Mouse (Mus musculus) telencephalon, adult 2 months (tissue): Measurements from ENCODE around the gene Rps27a.

ENCODE experiments used
- DNase-seq: peaks from one replicate; pipeline ENCODE4 v3.0.0-alpha.2; 2011; ENCODE audit warnings: low read depth, low spot score

Gene Rps27a

DNA sequence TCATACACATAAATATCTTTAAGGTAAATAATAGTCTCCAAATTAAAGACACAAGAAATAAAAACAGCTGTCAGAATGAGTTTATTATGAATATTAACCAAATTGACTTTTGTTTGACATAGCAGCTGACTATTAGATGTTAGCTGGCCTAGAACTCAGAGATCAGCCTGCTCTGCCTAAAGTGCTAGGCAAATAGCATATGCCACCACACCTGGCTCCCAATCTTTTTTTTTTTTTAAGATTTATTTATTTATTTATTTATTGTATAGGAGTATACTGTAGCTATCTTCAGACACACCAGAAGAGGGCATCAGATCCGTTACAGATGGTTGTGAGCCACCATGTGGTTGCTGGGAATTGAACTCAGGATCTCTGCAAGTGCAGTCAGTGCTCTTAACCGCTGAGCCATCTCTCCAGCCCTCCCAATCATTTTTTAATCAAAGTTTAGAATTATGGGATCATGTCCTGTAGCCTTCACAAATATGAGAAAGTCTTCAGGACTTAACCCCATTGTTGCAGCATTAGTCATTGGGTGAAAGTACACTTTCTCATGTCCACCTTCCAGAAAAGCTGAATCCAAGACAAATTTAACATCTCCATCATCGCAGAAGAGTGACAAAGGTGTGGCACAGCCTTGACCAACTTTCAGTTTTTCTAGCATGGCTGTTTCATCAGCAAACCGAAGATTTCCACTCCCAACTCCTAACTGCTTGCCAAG, 34.9 kb downstream of the Rps27a start:
- no peak for DNase-seq

GRCm38 (mm10) chr11:29509421-29509820, 38.5 kb downstream of the Rps27a start:
- no peak for DNase-seq

DNA sequence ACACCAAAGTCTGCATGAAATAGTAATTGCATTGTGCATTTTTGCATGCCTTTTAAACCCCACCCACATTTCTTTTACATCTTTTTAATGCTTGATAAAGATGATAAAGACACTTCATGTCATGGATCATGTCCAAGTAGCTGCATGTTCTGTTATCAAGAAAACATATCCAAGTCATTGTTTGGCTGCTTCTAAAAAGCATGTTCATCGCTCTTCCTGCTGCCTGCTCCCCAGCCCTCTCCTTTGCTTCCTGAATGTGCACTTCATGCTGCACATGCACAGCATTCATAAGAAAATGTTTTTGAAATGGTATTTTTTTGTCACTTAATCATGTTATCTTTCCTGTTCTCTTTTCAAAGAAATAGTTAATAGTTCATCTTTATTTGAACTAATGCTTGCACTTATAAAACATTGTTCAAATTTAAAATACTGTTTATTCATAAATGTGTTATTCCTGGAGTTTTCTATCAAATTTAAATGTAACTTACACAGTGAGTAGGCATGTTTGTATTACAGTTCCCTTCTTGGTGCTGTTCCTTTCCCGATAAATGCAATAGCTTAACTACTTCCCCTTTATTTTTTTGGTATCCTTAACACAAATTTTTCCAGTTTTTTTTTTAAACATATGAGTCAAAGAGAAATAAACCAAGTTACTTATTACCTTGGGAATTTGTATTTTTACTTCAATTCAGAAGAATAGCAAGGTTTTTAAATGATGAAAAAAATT, 42.8 kb downstream of the Rps27a start:
- no peak for DNase-seq

GRCm38 (mm10) chr11:29503948-29504893, 43.7 kb downstream of the Rps27a start:
- no peak for DNase-seq

GRCm38 (mm10) chr11:29496962-29497361, 50.9 kb downstream of the Rps27a start:
- no peak for DNase-seq
